Mouse (Mus musculus) liver, adult 2 months (tissue): Measurements from ENCODE around the gene Spats2.

Experiments
- CTCF ChIP-seq: fragments of 200-500 bp; IDR thresholded peaks from 2 replicates; pipeline ENCODE4 v1.5.1; 2011; ENCODE audit warnings: low read depth, low read length, control low read depth
- POLR2A ChIP-seq: fragments of 200-500 bp; IDR thresholded peaks from 2 replicates; pipeline ENCODE4 v1.6.1; 2011; ENCODE audit warnings: low read length, control low read depth; ENCODE audit not compliant: insufficient read depth; ENCODE audit errors: extremely low read depth

- TF ChIP-seq CTCF (no peak), POLR2A (no peak)
Measured at GRCm38 (mm10) chr15:99085997-99086396, 39.7 kb upstream of the Spats2 start.
